Mouse (Mus musculus): Measurements from ENCODE around the gene Coq10b.

DNA sequence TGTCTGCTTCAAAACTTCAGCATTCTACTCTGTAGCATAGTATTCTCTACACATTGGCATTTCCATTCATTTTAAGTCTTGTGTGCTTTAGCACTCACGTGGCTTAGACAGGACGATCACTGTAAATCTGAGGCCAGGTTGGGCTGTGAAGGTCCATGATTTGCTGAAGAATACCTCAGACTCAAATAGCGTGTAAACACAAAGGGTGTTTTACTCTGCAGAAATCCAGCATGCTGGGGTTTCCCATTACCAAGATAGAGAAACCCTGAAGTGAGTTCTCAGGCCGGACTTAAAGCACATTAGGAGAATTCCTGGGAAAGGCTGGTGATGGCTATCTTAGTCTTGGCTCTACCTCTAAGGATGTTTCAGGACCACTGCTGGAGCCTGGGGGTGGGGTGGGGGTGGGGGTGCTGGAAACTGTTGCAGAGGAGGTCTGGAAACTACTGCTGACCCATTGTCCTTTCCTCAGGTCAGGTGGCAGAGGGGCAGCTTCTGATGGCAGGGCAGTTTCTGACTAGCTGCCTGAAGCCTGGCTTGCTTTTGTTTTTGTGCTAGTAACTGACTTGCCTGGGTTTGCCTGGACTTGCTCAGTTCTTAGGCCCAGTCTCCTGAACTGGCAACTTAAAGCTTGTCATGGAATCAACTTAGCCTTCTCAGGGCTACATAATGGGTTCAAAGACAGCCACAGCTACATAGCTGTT is 56.6 kb downstream of the Coq10b start:
- TF ChIP-seq CTCF (IDR thresholded peaks at IDR 0.05) (no peak), EP300 (IDR thresholded peaks at IDR 0.05) (no peak)
